Mouse (Mus musculus) lung, adult 2 months (tissue): ENCODE data around the gene Fzd4.

Experiments used
- CTCF ChIP-seq: fragments of 200-500 bp; IDR thresholded peaks from 2 replicates; pipeline ENCODE4 v1.5.1; 2011; ENCODE audit warnings: mild to moderate bottlenecking, low read length, control low read depth; ENCODE audit not compliant: insufficient read depth
- POLR2A ChIP-seq: fragments of 200-500 bp; IDR thresholded peaks from 2 replicates; pipeline ENCODE4 v1.6.1; 2011; ENCODE audit warnings: low read depth, mild to moderate bottlenecking, control low read depth, low read length, borderline replicate concordance; ENCODE audit errors: extremely low read depth

- TF ChIP-seq CTCF (no peak), POLR2A (no peak)
Observed at GRCm38 (mm10) chr7:89424659-89425058, 20.5 kb downstream of the Fzd4 start.
